Mouse (Mus musculus) neural tube, embryonic 13.5 days (tissue): ENCODE measurements around the gene Jph3. TPM values are rescaled to one million over a fixed set of nuclear protein-coding genes. Genes with fewer than 3 reads are reported as not detected.

Experiments
- ATAC-seq: fragments of 200-750 bp; cut with Nextera tagmentation; 2 replicates; pipeline ENCODE4 v1.8.0; 2017; ENCODE audit warnings: low read depth, mild to moderate bottlenecking, moderate TSS enrichment, moderate library complexity
- H3K27ac ChIP-seq: fragments of 300-500 bp; sonication (generic); replicated peaks from 2 replicates; pipeline ENCODE4 v1.5.1; 2015; ENCODE audit warnings: moderate library complexity, mild to moderate bottlenecking, inconsistent platforms
- H3K27me3 ChIP-seq: fragments of 300-500 bp; sonication (generic); 2 replicates; pipeline ENCODE4 v1.6.1; 2015; ENCODE audit warnings: mild to moderate bottlenecking, inconsistent platforms
- H3K36me3 ChIP-seq: fragments of 300-500 bp; sonication (generic); 2 replicates; pipeline ENCODE4 v1.6.1; 2015; ENCODE audit warnings: mild to moderate bottlenecking, inconsistent platforms
- H3K4me1 ChIP-seq: fragments of 300-500 bp; sonication (generic); replicated peaks from 2 replicates; pipeline ENCODE4 v1.6.1; 2015; ENCODE audit warnings: inconsistent platforms
- H3K4me2 ChIP-seq: fragments of 300-500 bp; sonication (generic); 2 replicates; pipeline ENCODE4 v1.6.1; 2015; ENCODE audit warnings: inconsistent platforms, mild to moderate bottlenecking, moderate library complexity
- H3K4me3 ChIP-seq: fragments of 300-500 bp; sonication (generic); 2 replicates; pipeline ENCODE4 v1.5.1; 2015; ENCODE audit warnings: mild to moderate bottlenecking, inconsistent platforms
- H3K9ac ChIP-seq: fragments of 300-500 bp; sonication (generic); 2 replicates; pipeline ENCODE4 v1.6.1; 2015; ENCODE audit warnings: moderate library complexity, mild to moderate bottlenecking, inconsistent platforms
- H3K9me3 ChIP-seq: fragments of 300-500 bp; sonication (generic); 2 replicates; pipeline ENCODE4 v1.6.1; 2016; ENCODE audit warnings: inconsistent platforms
- WGBS: fragments of 180-500 bp; shearing (Covaris S2); methylation state at CpG from one replicate; pipeline ENCODE4 v1.1.7; 2015; 5-methylcytosine and 5-hydroxymethylcytosine counted together
- polyA plus RNA-seq: library from polyadenylated mRNA; unstranded; fragments of >200 nt; fragmentation: Nextera tagmentation; extraction: Ambion mirVana; gene quantifications from 2 replicates; pipeline ENCODE4 v1.2.1, GENCODE M21; 2015

The Jph3 gene
- polyA plus RNA-seq: 101 and 104 TPM in 2 replicates

- H3K4me2 ChIP-seq: peak within 1 kb of the TSS; percentile 91
- peak within 1 kb of the TSS; percentile 81 for H3K27ac ChIP-seq
- 3% methylated on average over 12 of the region's 12 CpGs for WGBS
- peaks cover 41% of the 10 kb centered on the region for H3K4me1 ChIP-seq
- peaks cover 56% of the 10 kb centered on the region for H3K27me3 ChIP-seq
- H3K4me3 ChIP-seq: peak within 1 kb of the TSS; percentile 79
- H3K36me3 ChIP-seq: no peaks in the 10 kb centered on the region
- H3K9ac ChIP-seq: peak within 1 kb of the TSS; percentile 90
- no peak for ATAC-seq
- no peaks in the 10 kb centered on the region for H3K9me3 ChIP-seq
These were observed at the start of gene Jph3 for GRCm38 (mm10) chr8:121729323-121729722. Gene Jph3, plus strand, starts transcription at chr8:121729623.

DNA sequence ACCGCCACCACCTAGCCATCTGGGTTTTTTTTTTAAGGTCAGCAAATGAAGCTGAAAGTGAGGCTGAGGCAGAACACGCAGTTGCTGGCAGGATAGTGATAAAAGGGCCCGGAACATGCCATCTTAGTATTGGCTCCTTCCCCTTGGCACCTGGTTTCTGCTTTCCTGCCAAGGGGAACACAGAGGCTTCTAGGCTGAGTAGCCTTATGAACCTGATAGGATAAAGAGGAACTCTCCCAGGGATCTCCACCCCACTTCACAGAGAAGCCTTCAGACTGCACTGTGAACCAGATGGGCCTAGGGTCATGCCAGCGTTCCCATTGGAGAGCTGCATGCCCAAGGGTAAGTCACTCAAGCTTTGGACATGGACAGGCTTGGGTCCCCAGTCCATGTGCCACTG, 48.5 kb upstream of the Jph3 start:
- WGBS: 82% methylated on average over 4 of the region's 4 CpGs
- H3K4me2 ChIP-seq: no peak overlapping the region
- H3K4me3 ChIP-seq: no peak overlapping the region
- H3K9me3 ChIP-seq: no peaks in the 10 kb centered on the region
- ATAC-seq: no peak
- no peaks in the 10 kb centered on the region for H3K36me3 ChIP-seq
- H3K4me1 ChIP-seq: no peaks in the 10 kb centered on the region
- H3K9ac ChIP-seq: no peak overlapping the region
- H3K27ac ChIP-seq: no peak overlapping the region
- no peaks in the 10 kb centered on the region for H3K27me3 ChIP-seq

- Histone ChIP-seq H3K4me1 (no peaks in the 10 kb centered on the region), H3K4me3 (no peak overlapping the region), H3K4me2 (no peak overlapping the region), H3K9me3 (no peaks in the 10 kb centered on the region), H3K9ac (no peak overlapping the region), H3K36me3 (no peaks in the 10 kb centered on the region), H3K27ac (no peak overlapping the region), H3K27me3 (no peaks in the 10 kb centered on the region)
- no peak for ATAC-seq
- 70% methylated on average over 10 of the region's 10 CpGs for WGBS
These were observed 48.0 kb upstream of the Jph3 start for GRCm38 (mm10) chr8:121681457-121681856.

- no peaks in the 10 kb centered on the region for H3K9me3 ChIP-seq
- 79% methylated on average over 10 of the region's 10 CpGs for WGBS
- H3K9ac ChIP-seq: no peak overlapping the region
- ATAC-seq: no peak
- H3K4me3 ChIP-seq: no peak overlapping the region
- H3K4me1 ChIP-seq: peaks cover 12% of the 10 kb centered on the region
- H3K27me3 ChIP-seq: no peaks in the 10 kb centered on the region
- H3K27ac ChIP-seq: no peak overlapping the region
- no peaks in the 10 kb centered on the region for H3K36me3 ChIP-seq
- no peak overlapping the region for H3K4me2 ChIP-seq
These were observed 46.2 kb upstream of the Jph3 start for GRCm38 (mm10) chr8:121683083-121683832.

- WGBS: 26% methylated on average over 4 of the region's 4 CpGs
- ATAC-seq: no peak
- no peak overlapping the region for H3K4me2 ChIP-seq
- no peak overlapping the region for H3K9ac ChIP-seq
- H3K4me3 ChIP-seq: no peak overlapping the region
- H3K4me1 ChIP-seq: peaks cover 16% of the 10 kb centered on the region
- no peaks in the 10 kb centered on the region for H3K27me3 ChIP-seq
- no peaks in the 10 kb centered on the region for H3K36me3 ChIP-seq
- no peak overlapping the region for H3K27ac ChIP-seq
- no peaks in the 10 kb centered on the region for H3K9me3 ChIP-seq
These were observed 44.0 kb upstream of the Jph3 start for GRCm38 (mm10) chr8:121685419-121685818.

GRCm38 (mm10) chr8:121687455-121688161, 41.8 kb upstream of the Jph3 start:
- Histone ChIP-seq H3K4me2 (no peak overlapping the region), H3K27me3 (no peaks in the 10 kb centered on the region), H3K27ac (peak overlapping the region; percentile 79), H3K4me1 (peaks cover 16% of the 10 kb centered on the region), H3K4me3 (no peak overlapping the region), H3K9me3 (no peaks in the 10 kb centered on the region), H3K36me3 (no peaks in the 10 kb centered on the region), H3K9ac (no peak overlapping the region)
- 57% methylated on average over 14 of the region's 14 CpGs for WGBS
- peak; percentile 57 for ATAC-seq

DNA sequence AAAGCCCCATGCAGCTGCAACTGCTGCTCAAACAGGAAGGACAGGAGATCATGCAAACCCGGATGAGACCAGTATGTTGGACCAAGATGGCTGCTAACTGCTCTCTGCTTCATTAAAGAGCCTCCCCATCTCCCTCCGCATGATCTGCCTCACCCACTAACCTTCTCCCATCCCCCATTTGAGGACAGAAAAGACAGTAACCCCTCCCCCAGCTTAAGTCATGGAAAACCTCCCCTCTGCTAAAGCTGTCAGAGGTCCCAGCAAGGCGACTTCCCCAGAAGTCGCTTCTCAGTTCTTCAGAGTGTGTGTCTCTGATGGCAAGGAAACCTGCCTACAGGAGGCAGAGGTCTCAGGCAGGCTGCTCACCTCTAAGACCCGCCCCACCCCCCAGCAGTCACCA, 40.9 kb upstream of the Jph3 start:
- Histone ChIP-seq H3K27me3 (no peaks in the 10 kb centered on the region), H3K4me2 (no peak overlapping the region), H3K4me1 (peaks cover 16% of the 10 kb centered on the region), H3K9ac (no peak overlapping the region), H3K9me3 (no peaks in the 10 kb centered on the region), H3K27ac (peak overlapping the region; percentile 79; the same call in 1 of the 2 replicates), H3K36me3 (no peaks in the 10 kb centered on the region), H3K4me3 (no peak overlapping the region)
- 50% methylated on average over 5 of the region's 5 CpGs for WGBS
- ATAC-seq: 0 out of 2 replicates have a peak, but pooled peaks have one; percentile 8

DNA sequence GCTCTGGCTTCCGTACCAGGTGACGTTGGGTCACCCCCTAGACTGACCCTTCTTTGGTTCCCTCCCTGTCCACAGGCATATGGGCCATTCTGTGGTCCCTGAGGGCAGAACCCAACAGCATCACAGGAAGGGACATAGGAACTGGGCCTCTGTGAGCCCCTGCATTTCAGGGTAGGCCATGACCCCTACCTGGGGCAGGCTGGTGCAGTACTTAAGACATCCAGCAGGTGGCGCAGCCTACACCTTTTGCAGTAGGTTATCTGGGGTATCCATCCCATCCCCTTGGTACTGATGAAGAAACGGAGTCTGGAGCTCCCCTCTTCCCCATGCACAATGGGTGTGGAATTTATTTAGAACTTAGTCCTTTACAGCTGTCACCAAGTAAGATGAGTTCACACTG, 35.0 kb upstream of the Jph3 start:
- ATAC-seq: no peak
- Histone ChIP-seq H3K27me3 (no peaks in the 10 kb centered on the region), H3K4me1 (peaks cover 17% of the 10 kb centered on the region), H3K36me3 (no peaks in the 10 kb centered on the region), H3K27ac (no peak overlapping the region), H3K4me3 (no peak overlapping the region), H3K9me3 (no peaks in the 10 kb centered on the region), H3K4me2 (no peak overlapping the region), H3K9ac (no peak overlapping the region)
- 57% methylated on average over 4 of the region's 4 CpGs for WGBS

DNA sequence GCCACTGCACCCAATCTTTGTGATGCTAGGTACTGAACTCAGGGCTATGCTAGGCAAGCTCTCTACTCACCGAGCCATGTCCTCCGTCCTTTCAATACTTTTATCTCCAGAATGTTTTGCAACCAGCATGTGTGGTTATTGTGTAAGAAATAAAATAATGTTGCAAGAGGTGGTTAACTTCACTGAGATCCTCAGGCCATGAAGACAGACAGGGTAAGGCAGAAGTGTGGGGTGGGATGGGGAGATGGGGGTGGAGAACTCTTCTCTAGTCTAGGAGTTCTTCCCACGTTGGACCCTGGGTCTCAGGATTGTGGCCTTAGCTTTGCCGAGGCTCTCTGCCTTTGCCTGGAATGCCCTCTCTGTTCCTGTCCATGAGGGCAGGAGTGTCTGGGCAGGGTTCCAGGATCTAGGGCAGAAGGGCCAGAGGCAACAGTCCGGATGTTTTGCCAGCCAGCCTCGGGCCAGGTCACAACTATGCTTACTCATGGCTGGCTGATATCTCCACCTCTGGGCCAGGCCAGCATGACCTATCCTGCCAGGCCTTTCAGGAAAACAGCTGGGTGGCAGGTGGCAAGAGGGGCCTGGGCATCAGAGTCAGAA, 33.7 kb upstream of the Jph3 start:
- Histone ChIP-seq H3K4me1 (peaks cover 17% of the 10 kb centered on the region), H3K4me3 (no peak overlapping the region), H3K9ac (no peak overlapping the region), H3K4me2 (no peak overlapping the region), H3K27me3 (no peaks in the 10 kb centered on the region), H3K9me3 (no peaks in the 10 kb centered on the region), H3K36me3 (no peaks in the 10 kb centered on the region), H3K27ac (no peak overlapping the region)
- no peak for ATAC-seq
- 85% methylated on average over 6 of the region's 6 CpGs for WGBS

- Histone ChIP-seq H3K4me1 (peaks cover 17% of the 10 kb centered on the region), H3K4me3 (no peak overlapping the region), H3K9me3 (no peaks in the 10 kb centered on the region), H3K27me3 (no peaks in the 10 kb centered on the region), H3K27ac (peak overlapping the region; percentile 77), H3K36me3 (no peaks in the 10 kb centered on the region), H3K9ac (peak overlapping the region; percentile 44; the same call in 1 of the 2 replicates), H3K4me2 (peak overlapping the region; percentile 42)
- peak; percentile 75 for ATAC-seq
- WGBS: 2% methylated on average over 17 of the region's 17 CpGs
These were observed 31.4 kb upstream of the Jph3 start for GRCm38 (mm10) chr8:121697735-121698614.

- WGBS: 8% methylated on average over 9 of the region's 9 CpGs
- peak overlapping the region; percentile 44; the same call in 1 of the 2 replicates for H3K9ac ChIP-seq
- no peaks in the 10 kb centered on the region for H3K9me3 ChIP-seq
- peak; percentile 17; the same call in 1 of the 2 replicates for ATAC-seq
- no peaks in the 10 kb centered on the region for H3K36me3 ChIP-seq
- no peak overlapping the region for H3K4me3 ChIP-seq
- H3K4me2 ChIP-seq: peak overlapping the region; percentile 42
- peaks cover 17% of the 10 kb centered on the region for H3K4me1 ChIP-seq
- peak overlapping the region; percentile 77 for H3K27ac ChIP-seq
- H3K27me3 ChIP-seq: no peaks in the 10 kb centered on the region
These were observed 30.8 kb upstream of the Jph3 start for GRCm38 (mm10) chr8:121698615-121699101.
